Mouse (Mus musculus) heart, postnatal 0 days (tissue): ENCODE data around the gene Cnfn. TPM values are rescaled to one million over a fixed set of nuclear protein-coding genes. Genes with fewer than 3 reads are reported as not detected.

ENCODE experiments used
- ATAC-seq: fragments of 200-750 bp; cut with Nextera tagmentation; 2 replicates; pipeline ENCODE4 v1.8.0; 2017; ENCODE audit warnings: low read depth, moderate number of reproducible peaks, moderate library complexity; ENCODE audit not compliant: insufficient read depth
- DNase-seq: peaks from one replicate; pipeline ENCODE4 v3.0.0-alpha.2; 2016; ENCODE audit warnings: low spot score
- H3K27ac ChIP-seq: fragments of 300-500 bp; sonication (generic); 2 replicates; pipeline ENCODE4 v1.5.1; 2014; ENCODE audit warnings: low read depth, mild to moderate bottlenecking
- H3K27me3 ChIP-seq: fragments of 300-500 bp; sonication (generic); 2 replicates; pipeline ENCODE4 v1.6.1; 2014; ENCODE audit warnings: low read length, mixed read lengths; ENCODE audit not compliant: control insufficient read depth, insufficient read depth
- H3K36me3 ChIP-seq: fragments of 300-500 bp; sonication (generic); replicated peaks from 2 replicates; pipeline ENCODE4 v1.6.1; 2014; ENCODE audit warnings: low read length, mixed read lengths; ENCODE audit not compliant: control insufficient read depth, insufficient read depth
- H3K4me1 ChIP-seq: fragments of 300-500 bp; sonication (generic); 2 replicates; pipeline ENCODE4 v1.6.1; 2014; ENCODE audit warnings: antibody characterized with exemption; ENCODE audit not compliant: control insufficient read depth, insufficient read depth
- H3K4me2 ChIP-seq: fragments of 300-500 bp; sonication (generic); 2 replicates; pipeline ENCODE4 v1.6.1; 2014; ENCODE audit warnings: low read depth, mild to moderate bottlenecking, low read length, moderate library complexity
- H3K4me3 ChIP-seq: fragments of 300-500 bp; sonication (generic); 2 replicates; pipeline ENCODE4 v1.5.1; 2014; ENCODE audit warnings: low read depth, low read length
- H3K9ac ChIP-seq: fragments of 300-500 bp; sonication (generic); replicated peaks from 2 replicates; pipeline ENCODE4 v1.6.1; 2014; ENCODE audit warnings: low read depth, low read length, mixed read lengths
- H3K9me3 ChIP-seq: fragments of 300-500 bp; sonication (generic); replicated peaks from 2 replicates; pipeline ENCODE4 v1.6.1; 2016; ENCODE audit warnings: low read length; ENCODE audit not compliant: control insufficient read depth
- CTCF ChIP-seq: IDR thresholded peaks from 2 replicates; pipeline ENCODE4 v1.5.1; 2016; ENCODE audit warnings: antibody characterized with exemption, control low read depth, low read depth
- EP300 ChIP-seq: IDR thresholded peaks from 2 replicates; pipeline ENCODE4 v1.6.1; 2016; ENCODE audit warnings: antibody characterized with exemption, low read depth
- WGBS: fragments of 180-500 bp; shearing (Covaris S2); extraction: QIAGEN DNeasy Blood & Tissue Kit; methylation state at CpG from one replicate; pipeline ENCODE4 v1.1.7; 2014; 5-methylcytosine and 5-hydroxymethylcytosine counted together
- polyA plus RNA-seq: library from polyadenylated mRNA; unstranded; fragments of >200 nt; fragmentation: Nextera tagmentation; extraction: Ambion mirVana; gene quantifications from 2 replicates; pipeline ENCODE4 v1.2.1, GENCODE M21; 2015
- total RNA-seq: library from RNA; depleted of rRNA; stranded (reverse); fragments of >200 nt; gene quantifications from 2 replicates; pipeline ENCODE4 v1.2.3, GENCODE M21; 2014; ENCODE audit warnings: low replicate concordance

The Cnfn gene
- total and polyA plus RNA-seq, 2 experiments from 2014 or later, result not detected

GRCm38 (mm10) chr7:25388916-25389315, 19.4 kb upstream of the Cnfn start:
- ATAC-seq (no peak), DNase-seq (no peak)
- Histone ChIP-seq H3K4me2 (peak overlapping the region; percentile 48; the same call in 1 of the 2 replicates), H3K9me3 (no peaks in the 10 kb centered on the region), H3K9ac (no peak overlapping the region), H3K27ac (peak overlapping the region; percentile 95), H3K4me1 (peaks cover 61% of the 10 kb centered on the region), H3K36me3 (peaks cover 34% of the 10 kb centered on the region), H3K27me3 (no peaks in the 10 kb centered on the region), H3K4me3 (peak overlapping the region; percentile 15; the same call in 1 of the 2 replicates)
- TF ChIP-seq EP300, result peak; percentile 69; the same call in 1 of the 2 replicates
- TF ChIP-seq CTCF, result no peak
- 76% methylated on average over 7 of the region's 7 CpGs for WGBS

GRCm38 (mm10) chr7:25387811-25388440, 18.4 kb upstream of the Cnfn start:
- Histone ChIP-seq H3K4me2 (peak overlapping the region; percentile 48), H3K4me1 (peaks cover 54% of the 10 kb centered on the region), H3K27me3 (no peaks in the 10 kb centered on the region), H3K27ac (peak overlapping the region; percentile 95), H3K9ac (no peak overlapping the region), H3K4me3 (peak overlapping the region; percentile 15; the same call in 1 of the 2 replicates), H3K36me3 (peaks cover 43% of the 10 kb centered on the region), H3K9me3 (no peaks in the 10 kb centered on the region)
- 92% methylated on average over 18 of the region's 18 CpGs for WGBS
- DNase-seq, result no peak
- no peak for TF ChIP-seq CTCF
- no peak for TF ChIP-seq EP300
- no peak for ATAC-seq

- H3K9ac ChIP-seq, result peak overlapping the region; percentile 40
Measured at GRCm38 (mm10) chr7:25385850-25386555, 16.5 kb upstream of the Cnfn start.

GRCm38 (mm10) chr7:25385259-25385658, 15.7 kb upstream of the Cnfn start:
- 89% methylated on average over 12 of the region's 12 CpGs for WGBS
- Histone ChIP-seq H3K27ac (peak overlapping the region; percentile 95), H3K36me3 (peaks cover 49% of the 10 kb centered on the region), H3K4me2 (peak overlapping the region; percentile 48; the same call in 1 of the 2 replicates), H3K9ac (peak overlapping the region; percentile 40; the same call in 1 of the 2 replicates), H3K4me3 (no peak overlapping the region), H3K27me3 (no peaks in the 10 kb centered on the region), H3K4me1 (peaks cover 44% of the 10 kb centered on the region), H3K9me3 (no peaks in the 10 kb centered on the region)
- no peak for DNase-seq
- no peak for ATAC-seq
- no peak for TF ChIP-seq EP300
- TF ChIP-seq CTCF, result no peak

More at GRCm38 (mm10) chr7:25385850-25386555, 16.5 kb upstream of the Cnfn start:
- peaks cover 50% of the 10 kb centered on the region for H3K4me1 ChIP-seq
- TF ChIP-seq EP300, result peak; percentile 95
- TF ChIP-seq CTCF, result no peak
- H3K4me3 ChIP-seq, result peak overlapping the region; percentile 17; the same call in 1 of the 2 replicates
- no peaks in the 10 kb centered on the region for H3K27me3 ChIP-seq
- peak overlapping the region; percentile 95 for H3K27ac ChIP-seq
- ATAC-seq, result peak; percentile 87
- 37% methylated on average over 12 of the region's 12 CpGs for WGBS
- DNase-seq, result peak; percentile 92
- H3K36me3 ChIP-seq, result peaks cover 49% of the 10 kb centered on the region
- H3K9me3 ChIP-seq, result no peaks in the 10 kb centered on the region
- peak overlapping the region; percentile 48 for H3K4me2 ChIP-seq

- H3K36me3 ChIP-seq, result peaks cover 49% of the 10 kb centered on the region
- H3K9me3 ChIP-seq, result no peaks in the 10 kb centered on the region
- no peak for ATAC-seq
- H3K27ac ChIP-seq, result no peak overlapping the region
- 85% methylated on average over 9 of the region's 9 CpGs for WGBS
- H3K9ac ChIP-seq, result no peak overlapping the region
- H3K4me3 ChIP-seq, result no peak overlapping the region
- TF ChIP-seq EP300, result no peak
- no peak for TF ChIP-seq CTCF
- H3K4me2 ChIP-seq, result no peak overlapping the region
- peaks cover 44% of the 10 kb centered on the region for H3K4me1 ChIP-seq
- DNase-seq, result no peak
- H3K27me3 ChIP-seq, result no peaks in the 10 kb centered on the region
Measured at GRCm38 (mm10) chr7:25384818-25385217, 15.3 kb upstream of the Cnfn start.
